Mouse (Mus musculus): ENCODE results near the gene Ppp1r14d. TPM values are rescaled to one million over a fixed set of nuclear protein-coding genes. Genes with fewer than 3 reads are reported as not detected.
A peak's percentile ranks its signal among the peaks of the same experiment; 100 is the strongest.

The Ppp1r14d gene
- polyA plus RNA-seq, 1 experiment from 2014 or later: 0.19 TPM

GRCm38 (mm10) chr2:119208344-119209175 lies 21.1 kb downstream of the Ppp1r14d start, which contains the start of the genes Zfyve19 and Dnajc17:
Zfyve19 (plus strand) TSS chr2:119208617.
Dnajc17 (minus strand) TSS chr2:119208795.
- WGBS: under 1% methylated on average over 51 of the region's 51 CpGs
- peak within 1 kb of the TSS; percentile 79 for H3K4me3 ChIP-seq
- peaks cover 34% of the 10 kb centered on the region for H3K4me1 ChIP-seq
- peak; percentile 96 for DNase-seq (ENCODE audit: extremely low spot score, low spot score)
- H3K27me3 ChIP-seq (ENCODE audit: poor library complexity, severe bottlenecking): no peaks in the 10 kb centered on the region
- no peaks in the 10 kb centered on the region for H3K9me3 ChIP-seq
- peak within 1 kb of the TSS; percentile 93 for H3K27ac ChIP-seq
- H3K36me3 ChIP-seq (replicated peaks): peaks cover 34% of the 10 kb centered on the region

- WGBS: 20% methylated on average over 6 of the region's 6 CpGs
- Histone ChIP-seq H3K36me3 (replicated peaks) (peaks cover 27% of the 10 kb centered on the region), H3K27me3 (ENCODE audit: poor library complexity, severe bottlenecking) (no peaks in the 10 kb centered on the region), H3K27ac (peak overlapping the region; percentile 93), H3K4me1 (peaks cover 41% of the 10 kb centered on the region), H3K9me3 (no peaks in the 10 kb centered on the region), H3K4me3 (peak overlapping the region; percentile 79)
- no peak for DNase-seq (ENCODE audit: extremely low spot score, low spot score)
Measured at GRCm38 (mm10) chr2:119207961-119208343, 21.8 kb downstream of the Ppp1r14d start.

GRCm38 (mm10) chr2:119203871-119204460 lies 25.7 kb downstream of the Ppp1r14d start:
- Histone ChIP-seq H3K4me1 (peaks cover 30% of the 10 kb centered on the region), H3K9me3 (no peaks in the 10 kb centered on the region), H3K4me3 (no peak overlapping the region), H3K27ac (no peak overlapping the region), H3K27me3 (ENCODE audit: poor library complexity, severe bottlenecking) (no peaks in the 10 kb centered on the region), H3K36me3 (replicated peaks) (no peaks in the 10 kb centered on the region)
- WGBS: 84% methylated on average over 4 of the region's 4 CpGs
- no peak for DNase-seq (ENCODE audit: extremely low spot score, low spot score)

- no peaks in the 10 kb centered on the region for H3K36me3 ChIP-seq (replicated peaks)
- peaks cover 34% of the 10 kb centered on the region for H3K4me1 ChIP-seq
- H3K4me3 ChIP-seq: no peak overlapping the region
- WGBS: 90% methylated on average over 5 of the region's 5 CpGs
- no peak overlapping the region for H3K27ac ChIP-seq
- DNase-seq (ENCODE audit: extremely low spot score, low spot score): no peak
- no peaks in the 10 kb centered on the region for H3K9me3 ChIP-seq
- no peaks in the 10 kb centered on the region for H3K27me3 ChIP-seq (ENCODE audit: poor library complexity, severe bottlenecking)
Measured at GRCm38 (mm10) chr2:119202914-119203453, 26.7 kb downstream of the Ppp1r14d start.

GRCm38 (mm10) chr2:119198934-119199333 lies 30.8 kb downstream of the Ppp1r14d start:
- H3K4me1 ChIP-seq: peaks cover 33% of the 10 kb centered on the region
- WGBS: 59% methylated on average over 3 of the region's 3 CpGs
- no peak overlapping the region for H3K4me3 ChIP-seq
- no peaks in the 10 kb centered on the region for H3K9me3 ChIP-seq
- H3K27me3 ChIP-seq (ENCODE audit: poor library complexity, severe bottlenecking): no peaks in the 10 kb centered on the region
- H3K36me3 ChIP-seq (replicated peaks): no peaks in the 10 kb centered on the region
- H3K27ac ChIP-seq: no peak overlapping the region
- DNase-seq (ENCODE audit: extremely low spot score, low spot score): no peak

- 3% methylated on average over 1 of the region's 1 CpGs for WGBS
- DNase-seq (ENCODE audit: extremely low spot score, low spot score): no peak
Measured at GRCm38 (mm10) chr2:119198049-119198448, 31.7 kb downstream of the Ppp1r14d start.

GRCm38 (mm10) chr2:119197493-119197892 lies 32.2 kb downstream of the Ppp1r14d start:
- H3K36me3 ChIP-seq (replicated peaks): no peaks in the 10 kb centered on the region
- no peak overlapping the region for H3K27ac ChIP-seq
- 83% methylated on average over 1 of the region's 1 CpGs for WGBS
- no peaks in the 10 kb centered on the region for H3K27me3 ChIP-seq (ENCODE audit: poor library complexity, severe bottlenecking)
- H3K4me3 ChIP-seq: no peak overlapping the region
- H3K9me3 ChIP-seq: no peaks in the 10 kb centered on the region
- no peak for DNase-seq (ENCODE audit: extremely low spot score, low spot score)
- peaks cover 22% of the 10 kb centered on the region for H3K4me1 ChIP-seq

More at GRCm38 (mm10) chr2:119198049-119198448, 31.7 kb downstream of the Ppp1r14d start:
- H3K9me3 ChIP-seq: no peaks in the 10 kb centered on the region
- H3K4me1 ChIP-seq: peaks cover 26% of the 10 kb centered on the region
- H3K36me3 ChIP-seq (replicated peaks): no peaks in the 10 kb centered on the region
- H3K27me3 ChIP-seq (ENCODE audit: poor library complexity, severe bottlenecking): no peaks in the 10 kb centered on the region
- H3K4me3 ChIP-seq: no peak overlapping the region
- H3K27ac ChIP-seq: no peak overlapping the region

GRCm38 (mm10) chr2:119196316-119197108 lies 33.2 kb downstream of the Ppp1r14d start:
- Histone ChIP-seq H3K9me3 (no peaks in the 10 kb centered on the region), H3K36me3 (replicated peaks) (no peaks in the 10 kb centered on the region), H3K4me3 (no peak overlapping the region), H3K27ac (no peak overlapping the region), H3K27me3 (ENCODE audit: poor library complexity, severe bottlenecking) (no peaks in the 10 kb centered on the region), H3K4me1 (peaks cover 22% of the 10 kb centered on the region)
- 21% methylated on average over 4 of the region's 4 CpGs for WGBS
- DNase-seq (ENCODE audit: extremely low spot score, low spot score): no peak

- Histone ChIP-seq H3K4me1 (peaks cover 25% of the 10 kb centered on the region), H3K9me3 (no peaks in the 10 kb centered on the region), H3K27ac (no peak overlapping the region), H3K36me3 (replicated peaks) (no peaks in the 10 kb centered on the region), H3K4me3 (no peak overlapping the region), H3K27me3 (ENCODE audit: poor library complexity, severe bottlenecking) (no peaks in the 10 kb centered on the region)
- DNase-seq (ENCODE audit: extremely low spot score, low spot score): no peak
- 89% methylated on average over 5 of the region's 5 CpGs for WGBS
Measured at GRCm38 (mm10) chr2:119194140-119194539, 35.6 kb downstream of the Ppp1r14d start.

- Histone ChIP-seq H3K36me3 (replicated peaks) (no peaks in the 10 kb centered on the region), H3K4me3 (no peak overlapping the region), H3K4me1 (peaks cover 9% of the 10 kb centered on the region), H3K27me3 (ENCODE audit: poor library complexity, severe bottlenecking) (no peaks in the 10 kb centered on the region), H3K9me3 (no peaks in the 10 kb centered on the region), H3K27ac (no peak overlapping the region)
- DNase-seq (ENCODE audit: extremely low spot score, low spot score): no peak
- WGBS: 88% methylated on average over 5 of the region's 5 CpGs
Measured at GRCm38 (mm10) chr2:119190969-119191368, 38.7 kb downstream of the Ppp1r14d start.

- 5% methylated on average over 15 of the region's 15 CpGs for WGBS
- Histone ChIP-seq H3K4me1 (peaks cover 7% of the 10 kb centered on the region), H3K4me3 (peak overlapping the region; percentile 39), H3K27ac (no peak overlapping the region), H3K27me3 (ENCODE audit: poor library complexity, severe bottlenecking) (no peaks in the 10 kb centered on the region), H3K9me3 (no peaks in the 10 kb centered on the region), H3K36me3 (replicated peaks) (peaks cover 15% of the 10 kb centered on the region)
- DNase-seq (ENCODE audit: extremely low spot score, low spot score): peak; percentile 86
Measured at GRCm38 (mm10) chr2:119189029-119189710, 40.5 kb downstream of the Ppp1r14d start.

- H3K9me3 ChIP-seq: no peaks in the 10 kb centered on the region
- no peak overlapping the region for H3K4me3 ChIP-seq
- no peak for DNase-seq (ENCODE audit: extremely low spot score, low spot score)
- H3K27me3 ChIP-seq (ENCODE audit: poor library complexity, severe bottlenecking): no peaks in the 10 kb centered on the region
- H3K4me1 ChIP-seq: no peaks in the 10 kb centered on the region
- peaks cover 64% of the 10 kb centered on the region for H3K36me3 ChIP-seq (replicated peaks)
- 85% methylated on average over 7 of the region's 7 CpGs for WGBS
- no peak overlapping the region for H3K27ac ChIP-seq
Measured at GRCm38 (mm10) chr2:119182914-119183313, 46.8 kb downstream of the Ppp1r14d start.
